Mouse (Mus musculus): ENCODE data around the gene Zfp113. TPM values are rescaled to one million over a fixed set of nuclear protein-coding genes. Genes with fewer than 3 reads are reported as not detected.
A peak's percentile ranks its signal among the peaks of the same experiment; 100 is the strongest.

Zfp113 gene
- polyA plus RNA-seq, 1 experiment from 2014 or later: 13.2 TPM

DNA sequence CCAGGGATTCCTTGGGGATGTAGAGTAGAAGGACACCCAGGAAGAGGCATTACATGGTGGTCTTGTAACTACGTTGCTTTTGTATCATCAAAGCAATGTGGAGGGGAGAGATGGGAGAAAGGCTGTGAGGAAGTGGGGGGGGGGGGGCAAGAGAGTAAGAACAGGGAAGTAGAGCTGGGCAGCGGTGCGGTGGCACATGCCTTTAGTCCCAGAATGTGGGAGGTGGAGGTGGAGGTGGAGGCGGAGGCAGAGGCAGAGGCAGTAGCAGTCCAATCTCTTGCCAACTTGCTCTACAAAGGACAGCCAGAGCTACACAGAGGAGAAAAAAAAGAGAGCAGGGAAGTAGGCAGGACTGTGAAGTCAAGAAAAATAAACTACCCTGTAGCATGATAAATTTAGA is 17.0 kb downstream of the Zfp113 start:
- Histone ChIP-seq H3K27me3 (ENCODE audit: insufficient read depth, low read length) (no peaks in the 10 kb centered on the region), H3K4me1 (replicated peaks; ENCODE audit: insufficient read depth, low read length) (no peaks in the 10 kb centered on the region), H3K9me3 (replicated peaks; ENCODE audit: low read length) (no peaks in the 10 kb centered on the region), H3K9ac (ENCODE audit: low read depth, low read length) (no peak overlapping the region), H3K27ac (0 out of 2 replicates have a peak overlapping the region, but pooled peaks have one; percentile 31), H3K4me3 (replicated peaks; ENCODE audit: low read depth, low read length) (no peak overlapping the region), H3K4me2 (ENCODE audit: low read length) (no peak overlapping the region), H3K36me3 (ENCODE audit: insufficient read depth, low read length) (peaks cover 13% of the 10 kb centered on the region)
- no peak for TF ChIP-seq CTCF (IDR thresholded peaks at IDR 0.05; ENCODE audit: low read depth)
- ATAC-seq (replicated peaks; ENCODE audit: low FRiP score, low read depth) (no peak), DNase-seq (ENCODE audit: low spot score) (no peak)
- 71% methylated on average over 4 of the region's 4 CpGs for WGBS

DNA sequence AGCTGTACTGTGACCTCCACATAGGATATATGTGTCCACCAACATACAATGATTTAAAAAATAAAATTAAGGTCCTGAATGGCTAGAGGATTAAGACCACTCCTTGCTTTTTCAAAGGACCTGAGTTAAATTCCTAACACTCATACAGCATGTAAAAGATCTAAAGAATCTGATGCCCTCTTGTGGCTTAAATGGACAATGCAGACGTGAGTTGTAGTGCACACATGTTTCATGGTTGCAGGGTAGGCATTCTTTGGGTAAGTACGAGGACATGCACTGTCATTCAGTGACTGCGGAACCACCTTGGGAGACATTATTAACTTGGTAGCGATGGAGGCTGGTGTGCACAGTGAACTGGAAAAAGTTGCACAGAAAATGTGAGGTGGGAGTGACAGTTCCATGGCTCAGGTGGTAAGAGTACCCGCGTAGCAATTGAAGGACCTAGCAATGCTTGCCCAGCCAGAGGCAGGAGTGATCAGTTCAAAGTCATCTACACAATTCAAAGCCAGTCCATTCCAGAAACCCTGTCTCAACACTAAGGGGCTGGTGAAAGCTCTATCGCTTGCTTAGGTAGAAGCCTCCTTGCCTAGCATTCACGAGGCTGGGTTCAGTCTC is 17.5 kb downstream of the Zfp113 start:
- no peak overlapping the region for H3K4me3 ChIP-seq (replicated peaks; ENCODE audit: low read depth, low read length)
- no peak overlapping the region for H3K9ac ChIP-seq (ENCODE audit: low read depth, low read length)
- no peak overlapping the region for H3K4me2 ChIP-seq (ENCODE audit: low read length)
- H3K4me1 ChIP-seq (replicated peaks; ENCODE audit: insufficient read depth, low read length): no peaks in the 10 kb centered on the region
- WGBS: 56% methylated on average over 8 of the region's 8 CpGs
- 0 out of 2 replicates have a peak overlapping the region, but pooled peaks have one; percentile 31 for H3K27ac ChIP-seq
- TF ChIP-seq CTCF (IDR thresholded peaks at IDR 0.05; ENCODE audit: low read depth): peak; percentile 85
- no peaks in the 10 kb centered on the region for H3K27me3 ChIP-seq (ENCODE audit: insufficient read depth, low read length)
- H3K9me3 ChIP-seq (replicated peaks; ENCODE audit: low read length): no peaks in the 10 kb centered on the region
- peak; percentile 78 for DNase-seq (ENCODE audit: low spot score)
- peak; percentile 43; the same call in 1 of the 2 replicates for ATAC-seq (replicated peaks; ENCODE audit: low FRiP score, low read depth)
- peaks cover 19% of the 10 kb centered on the region for H3K36me3 ChIP-seq (ENCODE audit: insufficient read depth, low read length)

DNA sequence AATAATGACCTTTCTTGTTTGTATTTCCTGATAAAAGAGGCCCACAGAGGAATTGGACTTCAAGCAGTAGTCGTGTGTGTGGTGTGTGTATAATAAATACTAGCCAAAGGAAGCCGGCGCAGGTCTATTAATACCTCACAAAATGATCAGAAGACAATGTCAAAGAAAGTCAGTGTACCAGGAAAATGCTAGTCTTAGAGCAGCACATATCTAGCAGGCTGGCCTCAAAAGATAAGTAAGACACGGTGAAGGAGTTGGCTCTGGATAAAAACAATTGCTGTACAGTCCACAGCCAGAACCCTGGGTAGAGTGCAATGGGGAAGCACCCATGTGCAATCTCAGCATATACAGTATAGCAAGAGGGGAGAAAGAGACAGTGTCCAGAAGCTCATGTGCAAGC is 18.3 kb downstream of the Zfp113 start:
- H3K9me3 ChIP-seq (replicated peaks; ENCODE audit: low read length): no peaks in the 10 kb centered on the region
- peaks cover 19% of the 10 kb centered on the region for H3K36me3 ChIP-seq (ENCODE audit: insufficient read depth, low read length)
- no peak overlapping the region for H3K4me3 ChIP-seq (replicated peaks; ENCODE audit: low read depth, low read length)
- no peak overlapping the region for H3K27ac ChIP-seq
- H3K4me2 ChIP-seq (ENCODE audit: low read length): no peak overlapping the region
- WGBS: 62% methylated on average over 4 of the region's 4 CpGs
- no peaks in the 10 kb centered on the region for H3K27me3 ChIP-seq (ENCODE audit: insufficient read depth, low read length)
- DNase-seq (ENCODE audit: low spot score): no peak
- H3K9ac ChIP-seq (ENCODE audit: low read depth, low read length): no peak overlapping the region
- no peak for TF ChIP-seq CTCF (IDR thresholded peaks at IDR 0.05; ENCODE audit: low read depth)
- no peaks in the 10 kb centered on the region for H3K4me1 ChIP-seq (replicated peaks; ENCODE audit: insufficient read depth, low read length)
- no peak for ATAC-seq (replicated peaks; ENCODE audit: low FRiP score, low read depth)

DNA sequence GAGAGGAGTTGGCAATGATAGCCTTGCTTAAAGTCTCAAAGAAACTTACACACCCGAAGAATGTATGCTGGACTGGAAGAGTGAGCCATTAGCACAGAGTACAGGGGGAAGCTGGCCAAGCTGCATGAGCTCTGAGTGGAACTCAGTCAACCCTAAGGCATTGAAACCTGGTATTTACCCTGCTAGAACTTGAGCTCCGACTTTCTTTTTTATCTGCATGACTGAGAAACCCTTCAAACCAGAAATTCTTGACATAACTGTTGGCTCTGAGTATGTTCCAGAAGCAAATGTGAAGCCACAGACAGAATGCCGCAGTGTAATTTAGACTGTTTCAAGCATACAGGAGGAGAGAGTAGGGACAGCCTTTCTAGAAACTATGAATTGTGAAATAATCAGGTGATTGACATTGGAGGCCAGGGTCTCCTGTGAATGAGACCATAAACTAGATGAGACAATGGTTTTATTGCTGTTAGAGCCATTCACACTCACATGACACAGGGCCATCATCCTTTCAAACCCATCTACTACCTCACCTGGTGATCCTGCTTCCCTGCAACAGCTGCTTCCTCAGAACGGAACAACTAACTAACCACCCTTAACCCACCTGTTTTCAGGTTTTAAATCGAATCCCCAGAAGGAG is 23.0 kb downstream of the Zfp113 start:
- DNase-seq (ENCODE audit: low spot score) (no peak), ATAC-seq (replicated peaks; ENCODE audit: low FRiP score, low read depth) (no peak)
- Histone ChIP-seq H3K9ac (ENCODE audit: low read depth, low read length) (no peak overlapping the region), H3K27ac (no peak overlapping the region), H3K4me2 (ENCODE audit: low read length) (no peak overlapping the region), H3K27me3 (ENCODE audit: insufficient read depth, low read length) (no peaks in the 10 kb centered on the region), H3K9me3 (replicated peaks; ENCODE audit: low read length) (no peaks in the 10 kb centered on the region), H3K4me1 (replicated peaks; ENCODE audit: insufficient read depth, low read length) (no peaks in the 10 kb centered on the region), H3K36me3 (ENCODE audit: insufficient read depth, low read length) (peaks cover 49% of the 10 kb centered on the region), H3K4me3 (replicated peaks; ENCODE audit: low read depth, low read length) (no peak overlapping the region)
- WGBS: 63% methylated on average over 5 of the region's 5 CpGs
- TF ChIP-seq CTCF (IDR thresholded peaks at IDR 0.05; ENCODE audit: low read depth): no peak

DNA sequence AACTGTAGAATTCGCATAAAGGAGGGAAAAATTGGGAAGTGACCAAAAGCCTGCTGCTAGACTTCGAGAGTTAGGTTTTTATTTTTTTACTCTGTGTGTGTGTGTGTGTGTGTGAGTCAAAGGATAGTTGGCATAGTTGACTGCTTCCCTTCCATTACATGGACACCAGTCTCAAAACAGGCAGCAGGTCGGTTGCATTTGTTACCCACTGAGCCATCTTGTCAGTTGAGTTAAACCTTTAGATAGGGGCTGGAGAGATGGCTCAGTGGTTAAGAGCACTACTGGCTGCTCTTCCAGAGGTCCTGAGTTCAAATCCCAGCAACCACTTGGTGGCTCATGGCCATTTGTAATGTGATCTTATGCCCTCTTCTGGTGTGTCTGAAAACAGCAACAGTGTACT is 37.5 kb downstream of the Zfp113 start:
- DNase-seq (ENCODE audit: low spot score): no peak
- TF ChIP-seq CTCF (IDR thresholded peaks at IDR 0.05; ENCODE audit: low read depth): peak; percentile 28; the same call in 1 of the 2 replicates
- H3K9me3 ChIP-seq (replicated peaks; ENCODE audit: low read length): no peaks in the 10 kb centered on the region
- H3K9ac ChIP-seq (ENCODE audit: low read depth, low read length): 0 out of 2 replicates have a peak overlapping the region, but pooled peaks have one; percentile 64
- H3K4me3 ChIP-seq (replicated peaks; ENCODE audit: low read depth, low read length): peak overlapping the region; percentile 70
- ATAC-seq (replicated peaks; ENCODE audit: low FRiP score, low read depth): no peak
- H3K27me3 ChIP-seq (ENCODE audit: insufficient read depth, low read length): no peaks in the 10 kb centered on the region
- H3K4me1 ChIP-seq (replicated peaks; ENCODE audit: insufficient read depth, low read length): no peaks in the 10 kb centered on the region
- H3K27ac ChIP-seq: no peak overlapping the region
- H3K36me3 ChIP-seq (ENCODE audit: insufficient read depth, low read length): peaks cover 4% of the 10 kb centered on the region; the same call in 1 of the 2 replicates
- WGBS: 53% methylated on average over 3 of the region's 3 CpGs
- peak overlapping the region; percentile 75 for H3K4me2 ChIP-seq (ENCODE audit: low read length)

DNA sequence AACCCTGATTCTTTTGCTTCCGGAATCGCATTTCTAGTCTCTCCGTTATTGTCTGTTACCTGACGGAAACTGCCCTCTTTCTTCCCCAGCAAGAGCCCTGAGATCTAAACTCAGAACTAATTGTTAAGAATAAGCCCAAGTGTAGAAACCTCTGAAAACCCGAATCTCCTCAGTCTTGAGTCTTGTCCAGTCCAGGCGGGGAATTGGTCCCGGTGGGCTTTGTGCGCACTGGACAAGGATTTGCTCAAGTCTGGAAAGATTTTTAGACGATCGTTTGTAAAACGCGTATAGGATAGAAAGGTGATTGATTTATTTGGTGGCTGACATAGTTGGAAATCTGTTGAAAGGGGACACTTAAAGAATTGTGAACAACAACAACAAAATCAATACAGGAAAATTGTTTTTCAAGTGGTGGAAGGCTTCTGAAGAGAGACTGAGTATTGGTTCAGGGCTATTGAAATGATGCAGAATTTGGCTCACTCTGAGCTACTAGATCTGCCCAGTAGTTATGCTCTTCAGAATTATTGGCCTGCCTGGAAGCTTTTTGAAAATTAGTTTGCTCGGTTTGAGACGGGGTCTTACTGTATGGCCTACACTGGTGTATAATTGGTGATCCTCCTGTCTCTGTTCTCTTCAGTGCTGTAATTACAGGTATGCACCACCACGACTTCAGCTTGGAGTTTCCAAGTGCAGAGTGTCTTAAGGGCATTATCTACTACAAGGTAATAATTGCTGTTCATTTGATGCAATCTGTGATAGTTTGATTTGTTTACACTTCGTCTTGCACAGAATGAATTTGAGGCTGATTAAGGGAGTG is 38.1 kb downstream of the Zfp113 start:
- 3% methylated on average over 16 of the region's 16 CpGs for WGBS
- no peaks in the 10 kb centered on the region for H3K9me3 ChIP-seq (replicated peaks; ENCODE audit: low read length)
- 0 out of 2 replicates have a peak, but pooled peaks cover 3% of the 10 kb centered on the region for H3K36me3 ChIP-seq (ENCODE audit: insufficient read depth, low read length)
- TF ChIP-seq CTCF (IDR thresholded peaks at IDR 0.05; ENCODE audit: low read depth): no peak
- peak overlapping the region; percentile 64 for H3K9ac ChIP-seq (ENCODE audit: low read depth, low read length)
- H3K4me2 ChIP-seq (ENCODE audit: low read length): peak overlapping the region; percentile 75
- ATAC-seq (replicated peaks; ENCODE audit: low FRiP score, low read depth): no peak
- H3K4me1 ChIP-seq (replicated peaks; ENCODE audit: insufficient read depth, low read length): no peaks in the 10 kb centered on the region
- H3K4me3 ChIP-seq (replicated peaks; ENCODE audit: low read depth, low read length): peak overlapping the region; percentile 70
- DNase-seq (ENCODE audit: low spot score): peak; percentile 46
- H3K27me3 ChIP-seq (ENCODE audit: insufficient read depth, low read length): no peaks in the 10 kb centered on the region
- peak overlapping the region; percentile 90 for H3K27ac ChIP-seq
